Mouse (Mus musculus): ENCODE data around the gene Lrrc8d.

The Lrrc8d gene

GRCm38 (mm10) chr5:105822521-105823498, 123.0 kb downstream of the Lrrc8d start:
- no peak for DNase-seq

- no peak for DNase-seq
These were observed 124.5 kb downstream of the Lrrc8d start for GRCm38 (mm10) chr5:105824282-105824681.

GRCm38 (mm10) chr5:105824827-105825226, 125.1 kb downstream of the Lrrc8d start:
- no peak for DNase-seq

- DNase-seq = no peak
These were observed 127.2 kb downstream of the Lrrc8d start for GRCm38 (mm10) chr5:105826916-105827510.

- DNase-seq = no peak
These were observed 128.3 kb downstream of the Lrrc8d start for GRCm38 (mm10) chr5:105828050-105828449.

GRCm38 (mm10) chr5:105829008-105829586, 129.3 kb downstream of the Lrrc8d start:
- DNase-seq = no peak

- no peak for DNase-seq
These were observed 132.4 kb downstream of the Lrrc8d start for GRCm38 (mm10) chr5:105832140-105832539.

GRCm38 (mm10) chr5:105833923-105834322, 134.2 kb downstream of the Lrrc8d start:
- no peak for DNase-seq

GRCm38 (mm10) chr5:105836006-105836405, 136.2 kb downstream of the Lrrc8d start:
- no peak for DNase-seq

- DNase-seq = no peak
These were observed 140.1 kb downstream of the Lrrc8d start for GRCm38 (mm10) chr5:105839740-105840310.

- no peak for DNase-seq
These were observed 144.4 kb downstream of the Lrrc8d start for GRCm38 (mm10) chr5:105844044-105844753.

- no peak for DNase-seq
These were observed 145.3 kb downstream of the Lrrc8d start for GRCm38 (mm10) chr5:105845041-105845440.

GRCm38 (mm10) chr5:105847726-105848125, 148.0 kb downstream of the Lrrc8d start:
- no peak for DNase-seq

- no peak for DNase-seq
These were observed 149.5 kb downstream of the Lrrc8d start for GRCm38 (mm10) chr5:105849222-105849621.

GRCm38 (mm10) chr5:105849643-105850042, 149.9 kb downstream of the Lrrc8d start:
- DNase-seq = no peak

GRCm38 (mm10) chr5:105853271-105853670, 153.5 kb downstream of the Lrrc8d start:
- DNase-seq = no peak

- DNase-seq = no peak
These were observed 157.7 kb downstream of the Lrrc8d start for GRCm38 (mm10) chr5:105857486-105857885.

- DNase-seq = no peak
These were observed 159.3 kb downstream of the Lrrc8d start for GRCm38 (mm10) chr5:105858754-105859694.

GRCm38 (mm10) chr5:105859716-105860460, 160.1 kb downstream of the Lrrc8d start:
- no peak for DNase-seq

- no peak for DNase-seq
These were observed 160.7 kb downstream of the Lrrc8d start for GRCm38 (mm10) chr5:105860461-105860835.

- DNase-seq = no peak
These were observed 161.8 kb downstream of the Lrrc8d start for GRCm38 (mm10) chr5:105861616-105862015.
